Mouse (Mus musculus) heart, postnatal 4 days (tissue): ENCODE results near the gene Gm10803. TPM values are rescaled to one million over a fixed set of nuclear protein-coding genes. Genes with fewer than 3 reads are reported as not detected.
"Not testable (repeated sequence)": the region's sequence is repeated elsewhere in the genome, so short reads cannot be mapped to it uniquely, and the experiment has no call there.

ENCODE experiments used
- DNase-seq: peaks from one replicate; pipeline ENCODE4 v3.0.0; 2021
- total RNA-seq, 2 experiments: library from RNA; stranded (reverse); gene quantifications; 2 replicates each; pipeline ENCODE4 v1.2.3; 2021

Gm10803 gene
- total RNA-seq = not detected

DNA sequence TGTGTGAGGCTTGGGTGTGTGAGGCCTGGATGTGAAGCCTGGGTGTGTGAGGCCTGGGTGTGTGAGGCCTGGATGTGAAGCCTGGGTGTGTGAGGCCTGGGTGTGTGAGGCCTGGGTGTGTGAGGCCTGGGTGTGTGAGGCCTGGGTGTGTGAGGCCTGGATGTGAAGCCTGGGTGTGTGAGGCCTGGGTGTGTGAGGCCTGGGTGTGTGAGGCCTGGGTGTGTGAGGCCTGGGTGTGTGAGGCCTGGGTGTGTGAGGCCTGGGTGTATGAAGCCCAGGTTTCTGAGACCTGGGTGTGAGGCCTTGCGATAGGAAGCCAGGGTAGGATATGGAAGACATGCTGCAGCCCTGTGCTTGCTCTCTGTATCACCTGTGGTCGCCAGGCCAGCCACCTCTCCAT, at the start of gene Gm10803:
TSS of gene Gm10803 (plus strand) at position 301 of the 400 bp plus-strand sequence.
- DNase-seq = not testable (repeated sequence)

DNA sequence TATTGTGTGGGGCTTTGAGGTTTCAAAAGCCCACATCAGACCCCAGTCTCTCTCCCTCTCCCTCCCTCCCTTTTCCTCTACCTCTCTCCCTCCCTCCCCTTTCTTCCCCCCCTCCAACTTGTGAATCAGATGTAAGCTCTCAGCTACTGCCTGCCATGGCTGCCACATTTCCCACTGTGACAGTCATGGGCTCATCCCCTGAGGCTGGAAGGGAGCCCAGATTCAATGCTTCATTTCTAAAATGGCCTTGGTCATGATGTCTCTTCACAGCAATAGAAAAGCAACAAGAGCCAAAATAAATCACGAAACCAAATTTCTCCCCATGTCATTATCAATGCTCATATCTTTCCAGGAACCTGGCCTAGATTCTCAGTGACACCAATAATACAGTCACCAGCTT, 49.5 kb upstream of the Gm10803 start:
- DNase-seq = no peak

DNA sequence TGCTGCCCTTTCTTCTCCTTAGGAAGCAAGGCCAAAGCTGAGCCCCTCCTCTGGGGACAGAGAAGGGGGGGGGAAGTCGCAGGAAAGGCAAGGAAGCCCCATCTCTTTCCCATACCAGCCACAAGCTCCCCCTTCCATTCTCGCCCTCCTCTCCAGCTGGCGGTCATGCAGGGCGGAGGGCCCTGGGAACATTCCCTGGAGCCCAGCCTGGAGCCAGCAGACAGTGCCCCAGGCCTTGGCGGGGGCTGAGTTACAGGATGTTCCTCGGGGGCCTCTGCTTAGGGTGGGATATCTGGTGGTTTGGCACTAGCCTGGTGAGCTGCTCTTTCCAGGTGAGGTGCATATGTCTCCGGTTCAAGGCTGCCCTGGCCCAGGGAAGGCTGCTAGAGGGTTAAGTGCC, 48.2 kb upstream of the Gm10803 start:
- no peak for DNase-seq

DNA sequence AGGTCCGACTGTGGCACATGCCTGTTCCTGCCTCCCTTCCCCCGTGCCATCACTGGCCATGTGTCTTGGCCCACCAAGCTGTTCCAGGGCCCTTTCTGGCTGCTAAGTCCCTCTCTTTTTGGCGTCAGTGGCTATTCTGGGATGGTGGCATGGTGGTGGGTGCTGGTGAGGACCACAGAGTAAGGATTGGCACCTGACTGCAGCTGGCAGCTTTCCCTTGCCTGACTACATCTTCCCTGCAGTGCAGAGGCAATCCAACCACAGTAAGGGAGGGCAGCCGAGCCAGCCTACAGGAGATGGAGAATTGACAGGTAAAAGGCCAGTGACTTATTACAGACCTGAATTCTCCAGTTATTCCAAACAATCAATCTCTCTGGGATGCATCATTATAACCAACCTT, 45.1 kb upstream of the Gm10803 start:
- DNase-seq = no peak

DNA sequence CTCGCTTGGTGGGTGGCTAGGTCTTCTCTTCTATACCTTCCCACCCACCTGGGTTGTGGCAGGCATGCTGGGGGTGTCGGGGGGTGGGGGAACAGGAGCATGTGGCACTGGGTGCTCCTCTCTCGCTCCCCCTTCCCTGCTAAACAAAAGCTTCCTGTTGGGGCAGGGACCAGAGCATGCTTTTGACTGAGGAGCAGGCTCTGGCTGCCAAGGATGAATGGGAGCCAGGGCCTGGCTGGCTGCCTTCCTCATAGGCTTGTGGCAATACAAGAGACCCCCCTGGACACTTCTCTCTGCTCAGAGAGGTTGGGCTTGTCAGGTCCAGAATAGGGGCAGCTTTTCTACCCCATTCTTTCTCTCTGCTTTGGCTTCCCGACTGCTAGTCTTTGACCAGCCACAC, 39.3 kb upstream of the Gm10803 start:
- DNase-seq = peak; percentile 30

DNA sequence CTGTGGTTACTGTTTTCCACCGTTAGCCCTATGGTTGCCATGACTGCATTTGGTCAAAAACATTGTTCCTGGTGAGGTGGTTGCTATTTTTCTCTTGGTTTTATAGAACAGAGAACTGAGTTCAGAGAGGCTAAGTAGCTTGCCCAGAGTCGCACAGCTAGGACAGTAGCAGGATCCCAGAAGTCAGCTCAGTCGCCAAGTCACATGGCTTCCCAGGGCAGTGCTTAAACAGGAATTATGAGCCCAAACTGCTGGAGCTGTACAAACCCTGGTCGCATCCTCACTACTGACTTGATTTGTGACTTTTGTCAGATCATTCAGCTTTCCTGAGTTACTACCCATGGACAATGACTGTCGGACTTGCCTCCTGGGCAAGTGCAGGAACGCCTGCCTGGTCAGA, 38.8 kb upstream of the Gm10803 start:
- no peak for DNase-seq

DNA sequence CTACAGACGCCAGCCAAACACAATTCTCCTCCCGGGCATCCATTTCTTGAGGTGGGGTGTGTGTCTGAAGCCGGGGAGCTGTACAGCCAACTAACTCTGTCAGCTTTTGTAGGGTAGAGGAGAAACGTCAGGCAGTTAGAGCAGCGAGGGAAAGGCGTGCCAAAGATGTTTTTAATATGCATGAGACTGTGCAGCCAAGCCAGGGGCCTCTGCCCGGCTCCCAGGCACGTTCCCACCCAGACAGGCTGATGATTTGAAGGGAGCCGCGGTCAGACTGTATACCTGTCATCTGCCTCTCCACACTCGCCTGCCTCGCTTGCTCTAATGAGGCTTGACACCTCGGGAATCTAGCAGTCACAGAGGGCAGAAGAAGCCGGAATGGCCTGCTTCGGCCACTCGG, 38.4 kb upstream of the Gm10803 start:
- DNase-seq = no peak

DNA sequence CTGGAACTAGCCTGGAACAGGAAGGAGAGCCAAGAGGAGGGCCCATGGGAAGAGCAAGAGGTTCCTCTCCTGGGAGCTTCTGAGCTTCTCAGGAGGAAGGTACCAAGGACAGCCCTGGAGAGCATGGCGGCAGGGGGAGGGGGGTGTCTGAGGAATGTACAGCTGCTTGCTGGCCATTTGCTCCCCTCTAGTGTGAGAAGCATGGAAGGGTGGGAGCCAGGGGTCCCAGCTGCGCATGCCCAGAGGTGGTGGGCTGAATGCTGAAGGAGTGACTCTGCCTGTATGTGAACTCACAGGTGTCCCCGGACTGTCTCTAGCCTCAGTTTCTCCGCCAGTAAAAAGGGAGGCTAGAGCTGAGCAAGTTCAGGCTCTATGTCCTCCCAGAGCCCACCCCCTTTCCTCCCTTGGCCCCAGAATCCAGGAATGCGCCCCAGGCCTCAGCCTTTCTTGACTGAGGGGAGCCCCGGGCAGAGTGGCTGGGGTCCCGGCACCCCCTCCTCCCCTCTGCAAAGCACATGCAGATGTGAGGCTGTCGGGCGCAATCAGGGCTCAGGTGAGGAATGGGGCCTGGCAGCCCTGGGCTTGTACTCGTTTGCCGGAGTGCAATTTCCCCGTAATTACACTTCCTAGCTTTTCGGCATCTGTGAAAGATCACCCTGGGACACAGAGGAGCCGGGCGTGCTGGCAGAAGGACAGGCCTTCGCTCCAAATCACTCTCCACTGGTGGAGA, 35.2 kb upstream of the Gm10803 start:
- no peak for DNase-seq

DNA sequence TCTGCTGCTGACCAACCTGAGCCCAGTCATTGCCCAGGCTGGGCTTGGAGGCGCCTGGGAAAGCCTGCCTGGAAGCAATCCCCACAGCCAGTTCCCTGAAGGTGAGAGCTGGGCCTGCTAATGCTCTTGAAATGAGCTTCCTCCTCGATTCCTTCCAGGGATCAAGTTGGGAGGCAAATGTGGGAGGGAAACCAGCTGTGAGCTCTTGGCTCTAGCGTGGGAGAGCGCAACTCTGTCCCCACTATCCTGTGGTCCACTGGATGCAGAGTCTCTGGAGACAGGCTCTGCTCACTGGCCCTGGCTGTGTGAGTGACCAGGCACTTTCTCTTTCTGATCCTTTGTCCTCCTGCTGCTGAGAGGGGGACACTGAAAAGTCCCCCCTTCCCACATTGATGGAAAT, 30.8 kb upstream of the Gm10803 start:
- peak; percentile 15 for DNase-seq

DNA sequence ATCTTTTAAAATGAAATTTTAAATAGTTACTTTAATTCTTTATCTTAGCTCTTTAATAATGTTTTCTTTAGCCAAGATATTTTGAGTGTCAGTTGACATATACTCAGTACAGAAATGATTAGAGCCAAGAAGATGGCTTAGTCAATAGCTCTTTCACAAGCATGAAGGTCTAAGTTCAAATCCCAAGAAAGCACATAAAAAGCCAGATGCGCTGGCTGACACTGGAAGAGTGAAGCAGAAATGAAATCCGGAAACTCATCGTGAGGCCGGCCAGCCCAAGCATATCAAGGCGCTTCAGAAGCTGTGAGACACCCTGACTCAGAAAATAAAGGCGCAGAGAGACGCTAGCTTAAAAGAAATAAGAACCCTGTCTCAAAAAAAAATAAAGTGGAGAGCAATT, 26.5 kb upstream of the Gm10803 start:
- DNase-seq = no peak

DNA sequence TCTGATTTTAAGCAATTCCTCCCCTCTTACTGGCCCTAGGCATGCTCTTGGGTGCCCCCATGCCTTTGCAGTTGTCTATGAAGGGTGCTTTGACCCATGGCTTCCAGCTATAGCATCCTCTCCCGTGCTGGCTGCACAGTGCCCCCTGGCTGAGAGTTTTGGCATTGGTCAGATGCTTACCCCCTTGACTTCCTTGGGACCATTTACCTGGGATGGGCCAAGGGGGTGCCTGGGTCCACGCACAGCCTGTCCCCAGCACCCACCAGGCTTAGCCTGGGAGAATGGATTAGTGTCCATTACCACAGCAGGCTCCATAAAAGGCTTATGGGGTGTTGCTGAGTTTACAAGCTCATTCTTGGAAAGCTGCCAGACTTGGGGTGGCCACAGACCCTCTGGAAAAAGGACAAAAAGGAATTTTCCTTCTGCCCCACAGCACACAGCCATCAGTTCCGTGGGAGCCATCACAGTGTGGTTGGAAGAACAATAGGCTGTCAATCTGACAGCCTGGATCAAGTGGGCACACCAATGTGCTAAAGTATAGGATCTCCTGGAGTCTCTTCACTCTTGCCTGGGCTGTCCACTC, 22.9 kb upstream of the Gm10803 start:
- no peak for DNase-seq

DNA sequence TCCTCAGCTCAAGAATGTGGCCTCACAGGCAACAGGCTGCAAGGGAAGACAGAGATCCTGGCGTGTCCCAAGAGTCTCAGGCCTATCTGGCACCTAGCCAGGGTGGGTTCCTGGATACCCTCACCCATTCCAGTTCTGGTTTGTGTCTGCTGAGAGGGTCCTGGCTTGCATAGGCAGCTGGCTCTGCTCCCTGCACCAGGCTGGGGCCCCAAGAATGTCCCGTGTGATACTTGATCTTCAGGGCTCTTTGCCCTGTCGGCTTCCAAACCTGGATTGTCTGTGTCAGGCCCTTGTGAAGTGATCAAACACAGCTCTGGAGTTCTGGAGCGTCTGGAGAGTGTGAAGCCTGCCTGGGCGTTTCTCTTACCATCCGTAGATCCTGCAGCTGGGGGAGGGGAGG, 22.2 kb upstream of the Gm10803 start:
- no peak for DNase-seq

DNA sequence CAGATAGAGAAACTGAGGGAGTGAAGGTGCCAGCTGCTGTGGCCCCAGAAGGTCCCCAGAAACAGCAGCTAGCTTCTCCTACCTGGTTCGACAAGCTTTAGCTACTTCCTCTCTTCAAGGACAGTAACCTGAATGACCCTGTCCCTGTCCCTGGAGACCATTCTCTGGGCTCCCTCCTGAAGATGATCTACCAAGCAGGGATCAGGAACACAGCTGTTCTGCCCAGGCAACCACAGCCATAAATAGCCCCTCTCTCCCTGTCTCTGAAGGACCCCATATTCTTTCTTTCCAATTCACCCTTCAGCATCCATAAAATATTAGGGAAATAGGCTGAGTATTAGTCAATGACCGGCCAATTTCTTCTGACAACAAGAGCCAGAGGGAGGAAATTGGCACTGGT, 18.6 kb upstream of the Gm10803 start:
- no peak for DNase-seq

DNA sequence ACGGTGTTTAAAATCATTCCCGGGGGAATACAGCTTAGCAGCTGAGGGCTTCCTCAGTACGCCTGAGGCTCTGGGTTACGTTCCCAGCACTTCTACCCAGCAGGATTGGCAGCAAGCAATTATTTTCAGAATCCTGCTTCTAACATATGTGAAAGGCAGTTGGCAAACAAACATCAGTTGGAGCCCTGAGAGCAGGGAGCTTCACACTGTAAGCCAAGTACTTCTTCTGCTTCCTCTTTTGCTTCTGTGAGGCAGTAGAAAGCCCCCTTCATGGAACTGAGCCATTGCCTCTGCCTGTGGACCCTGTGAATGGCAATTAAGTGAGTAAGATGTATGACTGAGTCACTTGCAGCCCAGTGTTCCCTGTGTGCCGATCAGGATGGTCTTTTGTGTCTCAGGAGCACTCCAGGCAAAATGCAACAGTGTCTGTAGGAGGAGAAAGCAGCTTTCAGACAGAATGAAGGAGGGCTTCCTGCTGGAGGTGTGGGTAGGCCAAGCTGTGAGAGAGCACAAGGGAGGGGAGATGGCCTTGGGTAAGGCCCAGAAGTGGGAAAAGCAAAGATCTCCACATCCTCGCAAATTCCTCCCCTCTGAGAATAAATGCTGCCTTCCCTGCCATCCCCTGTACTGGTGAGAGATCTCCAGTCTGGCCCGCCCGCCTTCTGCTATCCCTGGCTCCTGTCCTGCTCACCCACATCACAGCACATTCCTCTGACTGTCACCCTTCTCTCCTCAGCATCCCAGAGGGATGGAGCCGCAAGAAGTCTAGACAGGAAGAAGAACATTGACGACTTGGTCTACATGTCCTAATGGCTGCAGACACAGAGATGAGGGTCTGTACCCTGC, 7.5 kb upstream of the Gm10803 start:
- no peak for DNase-seq

DNA sequence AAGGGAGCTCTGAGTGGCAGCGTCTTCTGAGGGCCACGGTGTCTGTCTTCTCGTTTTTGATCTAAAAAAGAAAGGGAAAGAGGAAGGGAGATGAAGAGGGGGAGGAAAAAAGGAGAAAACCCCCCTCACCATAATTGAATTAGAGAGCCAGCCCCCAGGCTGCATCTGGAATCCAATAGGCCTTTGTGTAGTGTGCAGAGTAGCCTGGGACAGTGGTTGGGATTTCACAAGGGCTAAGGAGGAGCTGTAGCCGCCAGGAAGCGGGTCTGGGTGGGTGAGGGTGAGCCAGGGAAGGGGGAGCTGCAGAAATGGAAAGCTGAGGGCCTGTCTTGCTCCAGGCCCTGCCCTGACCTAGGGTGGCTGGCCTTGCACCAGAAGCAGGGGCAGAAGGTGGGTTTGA, 6.5 kb upstream of the Gm10803 start:
- DNase-seq = no peak

DNA sequence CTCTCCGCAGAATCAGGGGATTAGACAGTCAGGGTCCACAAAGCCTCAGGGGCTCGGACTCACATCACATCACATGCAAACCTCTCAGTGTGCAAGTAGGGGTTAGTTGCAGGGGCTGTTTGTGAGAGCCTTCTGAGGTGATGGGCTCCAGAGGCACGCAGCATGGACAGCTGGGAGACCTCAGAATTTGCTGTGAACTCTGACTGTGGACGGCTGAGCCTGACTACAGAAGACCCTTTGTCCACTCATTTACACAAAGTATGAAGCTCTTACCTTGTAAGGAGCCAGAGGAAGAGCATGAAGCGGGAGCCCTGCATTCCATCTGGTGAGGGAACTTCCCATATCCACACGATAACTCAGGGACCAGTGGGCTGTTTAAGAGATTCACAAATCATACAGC, 5.3 kb downstream of the Gm10803 start:
- DNase-seq = no peak

DNA sequence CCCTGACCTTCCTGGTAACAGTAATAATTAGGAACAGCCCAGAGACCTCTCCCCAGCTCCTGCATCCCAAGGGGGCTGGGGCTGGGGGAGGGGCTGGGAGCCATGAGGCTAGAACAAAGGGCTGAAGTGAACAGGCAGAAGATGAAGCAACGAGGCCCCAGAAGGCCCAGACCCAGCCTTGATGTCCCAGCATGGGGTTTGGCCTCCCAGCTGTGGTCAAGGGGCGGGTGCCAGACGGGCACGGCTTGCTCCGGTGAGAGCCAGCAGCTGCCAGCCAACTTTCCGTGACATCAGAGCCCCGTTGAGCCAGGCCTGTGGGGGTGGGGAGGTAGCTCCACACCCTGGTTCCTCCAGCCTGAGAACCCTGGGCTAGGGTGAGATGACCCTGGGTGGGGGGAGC, 7.3 kb downstream of the Gm10803 start:
- peak; percentile 87 for DNase-seq

DNA sequence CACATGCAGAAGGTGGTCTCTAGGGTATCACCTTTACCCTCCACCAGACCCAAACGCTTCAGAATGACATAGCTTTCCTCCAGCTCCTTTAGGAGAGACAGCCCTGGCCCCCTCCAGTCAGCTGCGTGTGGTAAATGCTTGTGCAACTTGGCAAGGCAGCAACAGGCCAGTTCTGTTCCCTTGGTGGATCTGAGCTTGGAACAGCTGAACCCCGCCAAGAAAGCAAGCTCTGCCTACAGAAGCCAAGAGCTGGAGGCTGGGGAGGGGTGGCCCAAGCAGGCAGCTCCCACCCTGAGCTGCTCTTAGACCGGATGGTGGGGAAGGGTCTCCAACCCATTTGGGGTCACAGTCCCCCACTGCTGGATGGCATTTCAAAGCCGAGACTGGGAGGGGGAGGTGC, 12.2 kb downstream of the Gm10803 start:
- DNase-seq = no peak

DNA sequence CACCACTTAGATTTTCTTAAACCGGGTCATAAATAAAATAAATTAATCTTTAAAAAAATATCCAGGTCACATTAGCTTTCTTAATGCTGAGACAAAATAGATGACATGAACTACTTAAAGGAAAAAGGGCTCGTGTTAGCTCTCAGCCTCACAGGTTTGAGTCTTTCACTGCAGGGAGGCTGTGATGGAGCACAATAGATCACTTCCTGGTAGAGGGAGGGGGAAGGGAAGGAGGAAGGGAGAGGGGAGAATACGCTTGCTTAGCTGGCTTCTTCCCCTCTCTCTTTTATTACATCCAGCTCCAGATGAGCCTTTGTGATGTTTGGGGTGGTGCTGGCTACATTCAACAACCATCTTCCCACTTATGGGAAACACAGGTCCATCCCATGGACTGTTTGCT, 20.9 kb downstream of the Gm10803 start:
- no peak for DNase-seq

DNA sequence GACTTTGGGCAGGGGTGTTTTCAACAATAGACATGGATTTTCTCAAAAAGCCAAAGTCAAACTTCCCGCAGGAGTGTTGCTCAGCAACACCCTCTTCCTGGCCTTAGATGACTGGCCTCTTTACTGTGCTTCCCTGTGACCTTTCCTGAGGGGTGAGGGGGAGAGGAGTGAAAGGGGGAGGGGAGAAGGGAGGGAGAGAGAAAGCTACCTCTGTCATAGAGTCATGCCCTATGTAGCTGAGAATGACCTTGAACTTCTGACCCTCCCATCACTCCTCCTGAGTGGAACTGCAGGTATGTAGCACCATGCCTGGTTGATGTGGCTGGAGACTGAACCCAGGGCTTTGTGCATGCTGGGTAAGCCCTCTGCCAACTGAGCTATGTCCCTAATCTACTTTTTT, 25.5 kb downstream of the Gm10803 start:
- DNase-seq = no peak

DNA sequence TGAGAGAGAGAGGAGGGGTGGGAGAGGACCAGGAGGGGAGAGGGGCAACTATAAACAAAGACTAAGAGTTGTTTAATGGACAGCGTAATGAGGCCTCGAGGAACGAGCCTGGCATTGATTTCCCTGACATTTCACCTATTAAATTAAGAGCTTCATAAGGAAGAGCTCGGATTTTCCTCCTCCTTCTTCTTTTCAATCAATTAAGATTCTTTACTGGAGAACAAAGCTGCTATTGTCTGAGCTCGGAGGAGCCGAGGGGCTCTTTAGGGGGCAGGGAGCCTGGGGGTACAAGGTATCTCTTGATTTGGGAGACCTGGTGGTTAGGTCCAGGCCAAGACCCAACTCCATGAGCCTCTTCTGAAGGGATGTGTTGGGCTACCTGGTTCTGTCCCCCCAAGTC, 27.1 kb downstream of the Gm10803 start:
- no peak for DNase-seq

DNA sequence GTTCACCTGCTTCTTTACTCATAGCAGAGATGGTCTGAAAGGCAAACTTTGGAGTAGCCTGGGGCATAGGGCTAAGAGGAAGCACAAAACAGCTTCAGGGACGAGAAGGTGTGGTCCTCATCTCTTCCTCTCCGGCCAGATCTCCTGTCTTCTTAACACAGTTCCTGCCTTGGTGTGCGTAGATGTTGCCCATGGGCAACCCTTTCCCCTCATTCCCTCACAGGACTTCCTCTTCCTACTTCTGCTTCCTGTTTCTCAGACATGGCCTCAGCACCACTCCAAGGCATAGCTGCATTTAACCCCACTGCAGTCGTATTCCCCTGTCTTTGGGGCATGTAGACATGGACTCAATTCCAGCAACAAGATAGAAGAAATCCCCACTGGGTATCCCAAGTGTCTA, 29.5 kb downstream of the Gm10803 start:
- DNase-seq = no peak

DNA sequence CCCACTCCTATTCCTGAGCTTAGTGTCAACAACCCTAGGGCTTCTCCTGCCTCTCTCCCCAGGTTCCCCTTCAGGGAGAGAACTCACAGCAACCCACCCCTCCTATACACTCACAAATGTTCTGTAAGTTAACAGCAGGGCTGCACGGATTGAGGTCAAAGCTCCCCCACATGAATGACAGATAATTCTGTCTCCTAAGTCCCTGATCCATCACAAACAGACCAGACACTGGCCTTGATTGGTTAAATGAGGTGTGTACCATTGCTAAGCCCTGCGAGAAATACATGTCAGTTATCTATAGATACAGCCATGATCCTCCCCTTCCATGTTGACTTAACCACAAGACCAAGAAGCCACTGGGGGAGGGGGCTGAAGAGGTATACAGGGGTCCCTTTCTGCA, 31.3 kb downstream of the Gm10803 start:
- DNase-seq = no peak
